Mouse (Mus musculus): Measurements from ENCODE around the gene Ajuba. TPM values are rescaled to one million over a fixed set of nuclear protein-coding genes. Genes with fewer than 3 reads are reported as not detected.

The Ajuba gene
- 14.2 and 19.9 TPM in 2 replicates for polyA plus RNA-seq (2015; fragmentation: Nextera tagmentation; extraction: Ambion mirVana)

DNA sequence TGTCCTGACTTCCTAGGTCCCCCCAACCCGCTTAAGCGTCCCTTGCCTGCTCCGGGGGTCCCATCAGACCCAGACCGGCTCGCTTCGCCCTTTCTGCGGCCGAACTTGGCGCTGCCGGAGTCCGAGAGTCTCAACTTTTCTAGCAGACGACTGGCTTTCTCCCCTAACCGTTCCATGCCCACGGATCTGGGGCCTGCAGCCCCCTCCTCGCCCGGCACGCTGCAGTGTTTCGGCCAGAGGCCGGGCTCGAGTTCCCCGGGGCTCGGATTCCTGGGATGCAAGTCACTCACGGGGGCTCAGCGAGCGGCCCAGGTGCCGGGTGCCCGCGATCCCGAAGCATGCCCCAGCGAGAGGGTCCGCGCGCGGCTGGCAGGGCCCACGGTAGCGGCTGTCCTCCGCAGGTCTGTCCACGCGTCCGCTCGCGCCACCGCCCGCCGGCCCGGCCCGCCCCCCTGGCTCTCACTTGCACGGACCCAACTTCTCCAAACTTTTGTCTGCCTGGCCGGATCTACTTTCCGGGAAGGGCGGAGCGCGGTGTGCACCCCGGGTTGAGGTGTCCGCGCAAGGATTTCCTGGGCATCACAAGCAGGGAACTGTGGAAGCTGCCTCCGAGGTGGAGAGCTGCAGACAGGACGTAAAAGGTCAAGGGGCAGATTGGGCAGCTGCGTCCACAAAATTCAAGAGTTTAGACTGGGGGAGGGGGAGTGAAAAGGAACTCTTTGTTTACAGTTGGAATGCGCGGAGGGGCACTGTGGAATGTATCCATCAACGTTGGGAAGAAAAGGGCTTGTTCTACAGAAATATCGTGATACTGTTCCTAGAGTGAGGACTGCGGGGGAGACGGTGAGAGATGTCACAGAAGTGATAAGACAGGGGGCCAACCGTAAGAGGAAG lies at the start of gene Ajuba:
TSS of gene Ajuba (minus strand) at position 470 of the 894 bp plus-strand sequence.

DNA sequence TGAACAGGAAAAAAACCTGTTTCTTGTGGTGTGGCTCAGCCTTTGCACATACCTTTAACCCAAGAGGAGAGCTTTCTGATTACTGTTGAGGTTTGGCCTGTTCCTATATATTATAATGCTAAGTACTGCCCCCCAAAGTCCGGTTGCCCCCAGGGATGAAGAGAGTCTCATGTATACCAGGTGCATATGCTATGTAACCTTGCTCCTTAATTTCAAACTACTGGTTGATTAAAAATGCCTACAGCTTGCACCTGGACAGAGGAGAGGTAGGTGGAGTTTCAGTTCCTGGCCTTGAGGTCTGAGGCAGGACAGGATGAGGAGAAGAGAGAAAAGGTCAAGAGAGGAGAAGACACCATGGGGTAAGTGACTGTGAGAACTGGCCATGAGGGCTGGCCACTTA lies 43.8 kb upstream of the Ajuba start, which contains the start of gene Psmb11:
TSS of gene Psmb11 (plus strand) at position 301 of the 400 bp plus-strand sequence.

DNA sequence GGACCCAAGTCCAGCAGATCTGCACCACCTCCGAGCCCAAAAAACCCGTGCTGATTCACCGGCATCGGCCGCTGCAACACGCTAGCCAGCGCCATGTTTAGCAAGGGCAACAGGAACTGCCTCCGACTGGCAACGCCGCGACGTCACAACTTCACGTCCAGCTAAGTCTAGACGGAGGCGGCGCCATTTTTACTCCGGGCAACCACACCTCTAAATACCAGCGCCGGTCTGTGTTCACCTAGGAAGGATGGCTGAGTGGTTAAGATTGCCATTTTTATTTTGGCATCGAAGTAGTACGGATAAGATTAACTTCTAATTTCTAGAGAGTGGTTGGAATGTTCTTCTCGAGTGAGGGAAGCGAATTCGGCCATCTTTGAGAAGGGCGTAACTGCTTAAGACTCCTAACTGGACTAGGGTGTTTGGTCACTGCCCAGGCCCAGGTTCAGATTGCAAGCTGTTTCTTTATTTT lies 40.6 kb upstream of the Ajuba start, which contains the start of gene Psmb5:
TSS of gene Psmb5 (minus strand) at position 126 of the 469 bp plus-strand sequence.

DNA sequence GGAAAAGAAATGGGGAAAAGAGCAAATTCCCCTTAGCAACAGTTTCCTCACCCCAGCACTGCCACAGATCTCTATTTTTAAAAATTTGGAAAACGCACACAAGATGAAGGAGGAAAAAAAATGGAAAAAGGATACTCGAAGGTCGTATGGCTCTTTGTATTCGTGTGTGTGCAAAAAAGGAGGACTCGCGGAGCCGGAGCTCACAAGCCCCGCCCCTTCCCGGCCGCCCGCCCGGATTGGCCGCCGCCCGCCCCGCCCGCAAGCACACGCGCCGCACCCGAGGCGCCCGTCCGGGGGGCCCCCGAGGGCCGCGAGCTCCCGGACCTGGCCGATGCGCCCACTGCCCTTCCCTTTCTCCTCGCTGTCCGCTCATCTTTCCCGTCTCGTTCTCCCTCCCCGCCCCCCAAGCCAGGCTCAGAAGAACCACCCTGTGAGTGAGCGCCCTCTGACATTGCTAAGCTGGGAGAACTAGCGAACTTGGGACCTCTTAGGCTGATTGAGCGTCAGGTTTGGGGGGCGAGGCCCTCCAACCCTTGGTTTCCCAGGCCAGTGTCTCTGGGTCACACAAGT lies 28.5 kb upstream of the Ajuba start, which contains the start of gene 4931414P19Rik:
TSS of gene 4931414P19Rik (minus strand) at position 242 of the 570 bp plus-strand sequence.

DNA sequence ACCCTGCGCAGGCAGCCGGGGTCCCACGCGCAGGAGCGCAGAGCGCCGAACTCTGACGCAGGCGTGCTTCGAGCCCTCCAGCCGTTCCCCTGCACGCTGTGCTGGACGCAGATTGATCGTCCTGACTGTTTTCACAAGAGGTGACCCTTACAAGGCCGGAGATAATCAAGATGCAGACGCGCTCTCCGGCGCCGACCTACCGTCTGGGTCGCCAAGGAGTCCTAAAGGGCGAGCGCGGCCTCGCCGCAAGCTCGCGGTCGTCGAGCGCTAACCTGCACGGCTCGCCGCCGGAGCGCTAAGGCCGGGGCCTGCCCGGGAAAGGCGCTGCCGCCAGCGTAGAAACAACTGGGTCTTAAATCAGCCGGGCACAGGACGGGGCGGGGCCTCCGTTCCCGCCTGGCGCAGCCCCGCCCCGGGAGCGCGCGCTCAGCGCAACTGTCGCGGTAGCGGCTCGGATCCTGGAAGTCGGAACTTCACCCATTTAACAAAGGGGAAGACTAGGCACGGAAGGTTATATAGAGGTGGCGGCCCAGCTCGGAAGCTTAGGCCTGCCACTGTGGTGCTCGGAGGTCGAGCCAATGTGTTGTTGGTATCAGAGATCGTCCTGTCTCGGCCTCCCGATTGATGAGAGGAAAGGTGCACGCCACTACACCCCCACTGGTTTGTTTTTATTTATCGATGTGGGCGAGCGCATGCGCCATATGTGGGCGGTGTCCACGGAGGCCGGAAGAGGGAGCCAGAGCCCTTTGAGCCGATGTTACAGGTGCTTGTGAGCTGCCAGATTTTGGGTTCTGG lies 23.2 kb downstream of the Ajuba start, which contains the start of gene Haus4:
TSS of gene Haus4 (minus strand) at position 642 of the 795 bp plus-strand sequence.

Small RNA genes within 50 kb of the gene (microRNA-seq; reads per million reads assigned to microRNA genes)
- not detected for gene Mir686 (ENCODE audit: borderline replicate concordance, insufficient number of aligned reads)

Other genes starting within 250 kb of the Ajuba start
- gene Oxa1l, start 216.7 kb downstream of the Ajuba start, polyA plus RNA-seq (2015; fragmentation: Nextera tagmentation; extraction: Ambion mirVana) = 48.2 and 81.3 TPM in 2 replicates
- 5.4 and 5.6 TPM in 2 replicates for gene Slc7a7, start 159.8 kb downstream of the Ajuba start, polyA plus RNA-seq (2015; fragmentation: Nextera tagmentation; extraction: Ambion mirVana)
- 384 and 418 TPM in 2 replicates for gene Mrpl52, start 150.6 kb downstream of the Ajuba start, polyA plus RNA-seq (2015; fragmentation: Nextera tagmentation; extraction: Ambion mirVana)
- 105 and 119 TPM in 2 replicates for gene Mmp14, start 145.9 kb downstream of the Ajuba start, polyA plus RNA-seq (2015; fragmentation: Nextera tagmentation; extraction: Ambion mirVana)
- gene Lrp10, start 113.4 kb downstream of the Ajuba start, polyA plus RNA-seq (2015; fragmentation: Nextera tagmentation; extraction: Ambion mirVana) = 44.9 and 74.5 TPM in 2 replicates
- 1.4 and 2.5 TPM in 2 replicates for gene Rem2, start 101.5 kb downstream of the Ajuba start, polyA plus RNA-seq (2015; fragmentation: Nextera tagmentation; extraction: Ambion mirVana)
- gene Prmt5, start 60.0 kb downstream of the Ajuba start, polyA plus RNA-seq (2015; fragmentation: Nextera tagmentation; extraction: Ambion mirVana) = 27.4 and 39.2 TPM in 2 replicates
- gene Haus4, start 22.9 kb downstream of the Ajuba start, polyA plus RNA-seq (2015; fragmentation: Nextera tagmentation; extraction: Ambion mirVana) = 36.1 and 74.7 TPM in 2 replicates
- 3.4 and 3.5 TPM in 2 replicates for gene 4931414P19Rik, start 28.4 kb upstream of the Ajuba start, polyA plus RNA-seq (2015; fragmentation: Nextera tagmentation; extraction: Ambion mirVana)
- 435 and 451 TPM in 2 replicates for gene Psmb5, start 40.5 kb upstream of the Ajuba start, polyA plus RNA-seq (2015; fragmentation: Nextera tagmentation; extraction: Ambion mirVana)
- gene Psmb11, start 43.9 kb upstream of the Ajuba start, polyA plus RNA-seq (2015; fragmentation: Nextera tagmentation; extraction: Ambion mirVana) = 0.03 TPM in 1 of 2 replicates, not detected in the other
- not detected in 2 replicates for gene Gm17606, start 63.4 kb upstream of the Ajuba start, polyA plus RNA-seq (2015; fragmentation: Nextera tagmentation; extraction: Ambion mirVana)
- 0.80 and 0.84 TPM in 2 replicates for gene Cdh24, start 63.8 kb upstream of the Ajuba start, polyA plus RNA-seq (2015; fragmentation: Nextera tagmentation; extraction: Ambion mirVana)
- 88.8 and 106 TPM in 2 replicates for gene 1700123O20Rik, start 108.7 kb upstream of the Ajuba start, polyA plus RNA-seq (2015; fragmentation: Nextera tagmentation; extraction: Ambion mirVana)
- gene Acin1, start 109.4 kb upstream of the Ajuba start, polyA plus RNA-seq (2015; fragmentation: Nextera tagmentation; extraction: Ambion mirVana) = 49.4 and 65.2 TPM in 2 replicates
- gene Gm29776, start 121.3 kb upstream of the Ajuba start, polyA plus RNA-seq (2015; fragmentation: Nextera tagmentation; extraction: Ambion mirVana) = 0.11 and 0.19 TPM in 2 replicates
- gene Cebpe, start 134.6 kb upstream of the Ajuba start, polyA plus RNA-seq (2015; fragmentation: Nextera tagmentation; extraction: Ambion mirVana) = 0.77 and 1.2 TPM in 2 replicates
- gene Slc7a8, start 204.4 kb upstream of the Ajuba start, polyA plus RNA-seq (2015; fragmentation: Nextera tagmentation; extraction: Ambion mirVana) = 16.5 and 30.8 TPM in 2 replicates
- 1.1 and 1.5 TPM in 2 replicates for gene Rnf212b, start 236.6 kb upstream of the Ajuba start, polyA plus RNA-seq (2015; fragmentation: Nextera tagmentation; extraction: Ambion mirVana)